Mouse (Mus musculus) ES-E14 (cell line): ENCODE measurements around the gene Mnat1.

Experiments
- HCFC1 ChIP-seq: IDR thresholded peaks from 2 replicates; pipeline ENCODE4 v1.6.1; 2012; ENCODE audit warnings: low read length, inconsistent platforms, borderline replicate concordance; ENCODE audit not compliant: insufficient read depth
- ZNF384 ChIP-seq: IDR thresholded peaks from 2 replicates; pipeline ENCODE4 v1.6.1; 2012; ENCODE audit warnings: low read depth, low read length, inconsistent platforms

DNA sequence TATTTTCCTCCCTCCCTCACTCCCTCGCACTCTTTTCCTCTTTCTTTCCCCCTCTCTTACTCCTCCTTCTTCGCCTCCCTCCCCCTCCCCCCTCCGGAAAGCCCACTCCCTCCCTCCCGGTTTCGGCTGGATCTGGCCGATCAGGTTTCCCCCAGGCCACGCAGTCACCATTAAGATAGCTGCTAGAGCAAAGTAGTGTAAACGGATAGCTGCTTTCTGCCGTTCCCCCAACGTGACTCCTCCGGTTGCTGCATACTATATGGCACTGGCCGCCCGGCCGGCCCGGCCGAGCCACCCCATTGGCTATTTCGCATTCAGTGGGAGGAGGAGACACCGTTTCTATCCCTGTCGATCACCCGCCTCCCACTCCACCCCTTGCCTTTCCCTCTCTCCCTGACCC is 10.3 kb upstream of the Mnat1 start, which contains the start of gene Six4:
- TF ChIP-seq HCFC1 (no peak), ZNF384 (no peak)
